Mouse (Mus musculus) MEL (cell line): ENCODE measurements around the gene Uox.

Source experiments
- CHD1 ChIP-seq: IDR thresholded peaks from 2 replicates; pipeline ENCODE4 v1.6.1; 2012; ENCODE audit warnings: low read depth, mild to moderate bottlenecking, inconsistent platforms, low read length, improper control_type of control experiment
- CTCF ChIP-seq, 3 experiments: IDR thresholded peaks in 2 of 3; conservative IDR thresholded peaks in 1 of 3; 2 replicates each; pipeline ENCODE4 v1.5.1; 2011 to 2012; ENCODE audit warnings: low read length in 3 of 3, low read depth in 2 of 3, mild to moderate bottlenecking in 2 of 3, improper control_type of control experiment in 1 of 3, inconsistent platforms in 1 of 3, mixed read lengths in 1 of 3, moderate library complexity in 1 of 3; ENCODE audit not compliant: control insufficient read depth in 1 of 3, insufficient read depth in 1 of 3, poor library complexity in 1 of 3, severe bottlenecking in 1 of 3
- ELF1 ChIP-seq: IDR thresholded peaks from 2 replicates; pipeline ENCODE4 v1.6.1; 2014; ENCODE audit warnings: low read depth, mild to moderate bottlenecking, inconsistent platforms, low read length, improper control_type of control experiment, moderate library complexity
- EP300 ChIP-seq, 2 experiments: IDR thresholded peaks; 2 replicates each; pipeline ENCODE4 v1.6.1; 2011; ENCODE audit warnings: improper control_type of control experiment in 2 of 2, low read length in 2 of 2, low read depth in 1 of 2, mild to moderate bottlenecking in 1 of 2
- GABPA ChIP-seq: IDR thresholded peaks from 2 replicates; pipeline ENCODE4 v1.6.1; 2012; ENCODE audit warnings: low read depth, mild to moderate bottlenecking, inconsistent platforms, low read length, improper control_type of control experiment, moderate library complexity
- KAT2A ChIP-seq: conservative IDR thresholded peaks from 2 replicates; pipeline ENCODE4 v1.6.1; 2012; ENCODE audit warnings: low read depth, low read length, improper control_type of control experiment, inconsistent platforms
- MAX ChIP-seq: IDR thresholded peaks from 2 replicates; pipeline ENCODE4 v1.6.1; 2011; ENCODE audit warnings: low read length, improper control_type of control experiment
- POLR2A ChIP-seq, 2 experiments: IDR thresholded peaks; 2 replicates each; pipeline ENCODE4 v1.6.1; 2011 to 2012; ENCODE audit warnings: low read length in 2 of 2, mild to moderate bottlenecking in 2 of 2, control low read depth in 1 of 2, improper control_type of control experiment in 1 of 2, low read depth in 1 of 2, moderate library complexity in 1 of 2; ENCODE audit not compliant: control insufficient read depth in 1 of 2, insufficient read depth in 1 of 2, poor library complexity in 1 of 2
- RCOR1 ChIP-seq: IDR thresholded peaks from 2 replicates; pipeline ENCODE4 v1.6.1; 2012; ENCODE audit warnings: low read depth, mild to moderate bottlenecking, inconsistent platforms, low read length, improper control_type of control experiment
- SIN3A ChIP-seq: IDR thresholded peaks from 2 replicates; pipeline ENCODE4 v1.6.1; 2012; ENCODE audit warnings: low read length, improper control_type of control experiment, inconsistent platforms
- TBP ChIP-seq: IDR thresholded peaks from 2 replicates; pipeline ENCODE4 v1.8.0; 2011; ENCODE audit warnings: low read depth, low read length, improper control_type of control experiment
- TCF12 ChIP-seq: IDR thresholded peaks from 2 replicates; pipeline ENCODE4 v1.6.1; 2014; ENCODE audit warnings: low read depth, mild to moderate bottlenecking, inconsistent platforms, low read length, improper control_type of control experiment, moderate library complexity
- ZKSCAN1 ChIP-seq: IDR thresholded peaks from 2 replicates; pipeline ENCODE4 v1.6.1; 2012; ENCODE audit warnings: low read depth, mild to moderate bottlenecking, inconsistent platforms, low read length, improper control_type of control experiment, moderate library complexity
- ZNF384 ChIP-seq: IDR thresholded peaks from 2 replicates; pipeline ENCODE4 v1.6.1; 2012; ENCODE audit warnings: low read depth, mild to moderate bottlenecking, inconsistent platforms, low read length, improper control_type of control experiment

DNA sequence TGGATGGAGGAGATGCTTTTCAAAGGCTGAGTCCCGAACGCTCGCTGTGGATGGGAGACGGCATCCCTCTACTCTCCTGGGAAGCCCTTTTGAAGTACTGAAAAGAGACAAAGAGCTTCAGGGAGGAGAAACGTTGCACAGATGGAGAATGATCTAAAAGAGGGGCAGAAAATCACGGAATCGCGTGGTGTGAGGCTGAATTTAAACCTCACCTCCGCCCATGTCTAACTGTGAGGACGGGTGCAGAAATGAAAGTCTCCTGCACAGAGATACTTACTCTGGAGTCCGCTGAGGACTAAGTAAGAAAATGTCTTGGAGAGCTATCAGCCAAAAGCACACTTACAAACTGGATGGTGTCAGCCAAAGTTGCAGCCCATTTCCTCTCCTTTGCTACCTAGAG is 51.7 kb downstream of the Uox start:
- TF ChIP-seq POLR2A (IDR thresholded peaks at IDR 0.05; ENCODE audit: control insufficient read depth in 1 of 2, insufficient read depth in 1 of 2, low read depth in 1 of 2, low read length in 2 of 2, poor library complexity in 1 of 2), result no peak
- TF ChIP-seq CHD1, result no peak
- no peak for TF ChIP-seq TBP
- TF ChIP-seq CTCF (IDR thresholded peaks at IDR 0.05 in 2 of 3, conservative IDR thresholded peaks at IDR 0.05 in 1 of 3; ENCODE audit: control insufficient read depth in 1 of 3, insufficient read depth in 1 of 3, low read depth in 2 of 3, low read length in 3 of 3, poor library complexity in 1 of 3, severe bottlenecking in 1 of 3), result no peak
- TF ChIP-seq MAX, result no peak
- TF ChIP-seq TCF12, result no peak
- no peak for TF ChIP-seq EP300 (IDR thresholded peaks at IDR 0.05; ENCODE audit: low read depth in 1 of 2, low read length in 2 of 2)
- TF ChIP-seq ZKSCAN1, result no peak
- TF ChIP-seq KAT2A, result no peak
- TF ChIP-seq GABPA, result no peak
- no peak for TF ChIP-seq SIN3A
- TF ChIP-seq ZNF384, result no peak
- no peak for TF ChIP-seq ELF1
- no peak for TF ChIP-seq RCOR1
